Mouse (Mus musculus) urinary bladder, postnatal 14 days (tissue): ENCODE data around the gene Ltbp3.
A peak's percentile ranks its signal among the peaks of the same experiment; 100 is the strongest.
"Not testable (repeated sequence)": the region's sequence is repeated elsewhere in the genome, so short reads cannot be mapped to it uniquely, and the experiment has no call there.

Source experiments
- DNase-seq: peaks from one replicate; pipeline ENCODE4 v3.0.0; 2021; ENCODE audit warnings: low spot score

Gene Ltbp3

GRCm38 (mm10) chr19:5793917-5794770 is 53.4 kb downstream of the Ltbp3 start:
- DNase-seq: not testable (repeated sequence)

- no peak for DNase-seq
Observed at GRCm38 (mm10) chr19:5794771-5795576, 54.3 kb downstream of the Ltbp3 start.

GRCm38 (mm10) chr19:5795668-5796572 is 55.2 kb downstream of the Ltbp3 start:
- DNase-seq: no peak

GRCm38 (mm10) chr19:5796573-5797111 is 55.9 kb downstream of the Ltbp3 start:
- no peak for DNase-seq

DNA sequence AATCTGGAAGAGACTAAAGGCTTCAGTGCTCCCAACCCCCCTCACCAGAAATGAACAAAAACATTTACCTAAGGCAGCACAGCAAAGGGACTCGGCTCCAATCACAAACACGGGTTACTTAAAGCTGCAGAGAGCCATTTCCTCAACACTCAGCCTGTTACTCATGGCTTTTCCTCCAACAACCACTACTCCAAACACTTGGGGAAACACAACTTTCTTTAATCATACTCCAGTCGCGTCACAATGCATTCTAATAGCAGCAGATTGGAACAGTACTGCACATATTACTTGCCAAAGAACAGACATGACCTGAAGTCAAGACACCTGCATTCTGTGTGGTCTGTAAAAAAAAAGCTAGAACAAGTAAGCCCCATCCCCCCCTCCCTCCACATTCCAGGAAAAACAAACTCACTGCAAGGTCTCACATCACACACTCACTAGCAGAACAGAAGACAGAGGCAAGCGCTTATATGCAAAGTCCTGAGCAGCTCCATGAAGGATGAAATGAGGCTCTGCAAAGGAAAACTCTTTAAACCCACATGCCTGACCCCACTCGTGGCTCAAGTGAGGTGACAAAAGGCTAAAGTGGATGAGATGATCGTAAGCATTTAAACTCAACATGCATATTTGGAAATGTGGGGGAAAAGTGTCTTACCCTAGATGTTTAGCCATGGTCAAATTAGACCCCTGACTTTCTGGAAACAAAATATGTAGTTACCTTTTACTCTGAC is 56.8 kb downstream of the Ltbp3 start:
- DNase-seq: no peak

DNA sequence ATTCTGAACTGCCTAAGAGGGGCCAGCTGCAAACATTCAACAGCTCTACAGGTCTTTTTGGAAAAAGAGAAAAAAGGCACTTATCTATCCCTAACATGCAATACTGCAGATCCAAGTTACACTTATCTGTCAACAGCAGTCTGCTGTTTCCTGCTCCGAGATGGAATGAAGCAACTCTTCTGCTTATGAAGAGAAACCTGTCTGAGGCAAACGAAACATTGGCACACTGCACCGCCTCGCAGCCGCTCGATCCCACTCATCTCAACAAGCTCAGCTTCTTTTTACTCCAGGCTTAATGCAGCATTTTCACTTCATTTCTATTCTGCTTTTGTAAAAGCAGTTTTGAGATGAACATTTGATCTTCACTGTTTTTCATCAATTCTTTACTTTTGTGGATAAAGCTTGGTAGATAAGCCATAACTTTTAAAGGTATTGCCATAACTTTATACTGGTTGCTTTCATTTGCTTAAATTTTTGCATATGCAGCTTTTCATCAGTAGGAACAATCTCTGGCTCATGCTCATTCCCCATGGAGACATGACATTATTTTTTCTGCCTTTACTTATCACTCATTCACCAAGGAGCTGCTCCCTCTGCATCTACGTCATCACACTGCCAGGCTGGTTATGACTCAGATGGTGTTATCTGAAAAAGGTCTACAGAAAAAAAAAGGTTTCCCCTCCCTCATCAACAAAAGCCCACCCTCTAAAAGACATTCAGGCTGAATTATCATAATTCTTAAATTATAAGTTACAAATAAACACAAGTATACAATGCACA is 58.2 kb downstream of the Ltbp3 start:
- DNase-seq: no peak

- no peak for DNase-seq
Observed at GRCm38 (mm10) chr19:5799566-5800349, 59.1 kb downstream of the Ltbp3 start.

DNA sequence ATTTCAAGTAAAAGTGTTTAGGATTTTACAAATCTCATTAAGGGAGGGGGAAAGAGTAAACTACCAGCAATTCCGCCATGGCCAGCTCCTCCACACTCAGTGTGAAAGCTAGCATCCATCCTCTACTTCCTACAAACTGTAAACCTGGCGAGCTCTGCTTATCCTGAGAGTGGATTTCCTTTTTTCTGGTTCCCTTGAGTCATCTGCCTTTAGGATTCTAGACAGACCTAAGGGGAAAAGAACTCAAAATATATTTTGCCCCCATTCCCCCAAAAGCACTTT is 59.6 kb downstream of the Ltbp3 start:
- DNase-seq: no peak

DNA sequence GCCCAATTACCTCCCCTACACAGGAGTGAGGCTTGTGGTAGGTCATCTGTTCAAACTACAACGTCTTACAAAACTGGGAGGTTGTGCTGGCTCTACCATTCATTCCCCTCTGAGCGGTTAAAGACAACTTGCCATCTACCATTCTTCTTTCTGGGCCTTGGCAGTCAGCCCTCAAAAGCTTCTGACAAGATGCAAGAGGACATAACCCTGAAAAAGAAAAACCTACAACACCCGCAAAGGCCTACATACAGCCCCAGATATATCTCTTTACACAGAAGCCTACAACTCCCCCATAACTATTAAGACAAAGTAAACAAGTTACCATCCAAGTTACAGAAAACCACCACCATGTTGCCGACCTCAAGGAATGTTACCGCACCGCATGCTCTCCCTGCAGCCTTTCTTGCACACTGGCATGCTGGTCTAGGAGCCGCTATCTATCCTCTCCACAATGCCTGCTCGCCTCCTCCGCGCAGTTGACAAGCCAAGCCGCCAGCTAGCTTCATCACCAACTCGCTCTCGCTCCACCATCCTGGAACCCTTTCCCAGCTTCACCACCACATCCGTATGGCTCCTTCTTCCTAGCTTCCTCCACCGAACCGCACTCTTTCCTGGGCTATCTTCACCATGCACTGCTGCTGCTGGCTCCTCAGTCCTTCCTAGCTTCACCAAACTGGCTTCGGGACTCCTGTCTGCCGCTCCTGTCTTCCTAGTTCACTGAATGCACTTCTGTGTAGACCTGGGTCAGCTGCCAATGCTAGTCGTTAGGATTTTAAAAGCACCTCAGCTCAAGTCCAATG is 60.1 kb downstream of the Ltbp3 start:
- no peak for DNase-seq

DNA sequence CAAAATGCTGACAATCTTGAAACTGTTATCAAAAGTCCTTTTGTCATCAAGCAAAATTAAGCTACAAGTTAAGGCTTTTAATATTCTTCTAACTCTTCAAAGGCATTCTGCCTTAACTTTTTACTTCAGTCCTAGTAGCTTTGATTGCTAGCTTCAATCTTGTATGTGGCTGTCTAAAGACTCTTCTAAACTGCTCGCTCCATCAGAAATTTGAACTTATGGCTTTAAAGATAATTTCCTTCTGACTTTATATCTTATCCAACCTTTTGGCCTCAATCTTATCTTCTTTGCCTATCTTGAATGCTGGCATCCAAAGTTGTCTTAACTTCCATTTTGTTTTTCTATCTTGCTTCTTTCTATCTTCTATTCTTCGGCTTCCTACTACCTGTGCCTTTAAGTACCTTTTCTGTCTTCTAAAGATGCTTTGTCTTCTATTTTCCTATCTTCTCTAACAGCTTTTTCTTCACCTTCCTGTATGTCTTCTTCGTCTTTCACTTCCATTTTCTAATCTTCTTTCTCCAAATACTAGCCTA is 60.8 kb downstream of the Ltbp3 start:
- no peak for DNase-seq

DNA sequence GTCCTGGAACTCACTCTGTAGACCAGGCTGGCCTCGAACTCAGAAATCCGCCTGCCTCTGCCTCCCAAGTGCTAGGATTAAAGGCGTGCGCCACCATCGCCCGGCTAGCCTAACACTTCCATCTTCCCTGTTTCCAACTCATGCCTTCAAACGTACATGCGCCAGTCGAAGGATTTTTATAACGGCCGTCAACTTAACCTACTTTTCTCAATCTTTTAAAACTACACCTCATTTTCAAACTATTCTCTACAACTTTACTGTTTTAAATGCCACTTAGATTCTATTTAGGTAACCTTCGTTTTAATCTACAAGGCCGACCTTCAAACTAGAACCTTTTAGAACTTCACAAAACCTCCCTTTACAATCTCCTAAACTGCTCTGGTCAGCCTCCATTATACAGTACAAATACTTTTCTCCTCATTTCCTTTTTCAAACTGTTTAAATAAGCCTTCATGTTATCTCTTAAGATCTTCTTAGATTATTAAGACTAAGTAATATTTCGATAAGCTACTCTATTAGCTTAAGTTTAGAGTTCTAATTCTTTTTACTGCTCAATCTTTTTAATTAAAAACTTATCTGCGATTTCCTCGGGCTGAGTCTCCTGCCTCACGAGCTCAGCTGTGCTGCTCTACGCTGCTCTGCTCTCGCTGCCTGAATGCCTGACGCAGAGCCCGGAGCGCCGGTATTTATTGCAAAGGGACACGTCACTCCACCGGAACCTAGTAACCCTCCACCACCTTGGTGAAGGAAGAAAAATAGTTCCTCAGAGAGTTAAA is 61.5 kb downstream of the Ltbp3 start:
- peak; percentile 96 for DNase-seq

GRCm38 (mm10) chr19:5802787-5803040 is 62.0 kb downstream of the Ltbp3 start:
- DNase-seq: no peak

DNA sequence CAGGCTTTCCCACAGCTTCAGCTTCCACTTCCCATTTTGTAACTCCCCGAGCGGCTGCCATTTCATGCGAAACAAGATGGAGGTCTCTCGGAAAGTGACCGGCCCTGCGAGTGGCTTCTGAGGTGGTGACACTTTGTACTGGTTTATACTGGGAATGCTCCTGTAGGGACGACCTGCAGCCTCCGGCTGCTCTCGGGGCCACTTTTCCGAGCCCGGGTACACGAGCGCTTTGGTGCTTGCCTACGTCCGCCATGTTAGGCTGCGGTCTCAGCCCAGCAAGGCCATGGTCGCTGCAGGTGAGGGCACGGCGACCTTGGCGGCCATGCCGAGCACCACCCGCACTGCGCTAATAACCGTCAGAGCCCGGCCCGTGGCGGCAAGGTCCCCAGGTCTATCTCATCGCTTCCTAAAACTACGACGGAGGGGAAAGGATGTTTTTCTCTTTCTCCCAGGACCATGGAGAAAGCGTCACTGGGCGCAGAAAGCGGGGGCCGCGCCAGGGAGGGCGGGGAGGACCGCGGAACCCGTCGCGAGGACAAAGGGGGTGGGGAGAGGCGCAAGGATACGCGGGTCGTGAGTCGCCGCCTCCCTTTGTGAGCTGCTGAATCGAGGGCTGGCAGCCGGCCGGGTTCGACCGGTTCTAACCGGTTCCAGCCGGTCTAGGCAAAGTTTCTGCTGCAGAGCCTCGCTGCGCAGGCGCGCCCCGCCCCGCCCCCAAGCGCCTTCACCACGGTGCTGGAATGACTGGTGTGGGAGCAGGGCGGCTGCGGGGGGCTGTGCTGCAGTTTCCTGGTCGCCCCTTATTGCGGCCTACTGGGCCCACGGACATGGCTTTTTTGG is 62.6 kb downstream of the Ltbp3 start:
- peak; percentile 100 for DNase-seq

DNA sequence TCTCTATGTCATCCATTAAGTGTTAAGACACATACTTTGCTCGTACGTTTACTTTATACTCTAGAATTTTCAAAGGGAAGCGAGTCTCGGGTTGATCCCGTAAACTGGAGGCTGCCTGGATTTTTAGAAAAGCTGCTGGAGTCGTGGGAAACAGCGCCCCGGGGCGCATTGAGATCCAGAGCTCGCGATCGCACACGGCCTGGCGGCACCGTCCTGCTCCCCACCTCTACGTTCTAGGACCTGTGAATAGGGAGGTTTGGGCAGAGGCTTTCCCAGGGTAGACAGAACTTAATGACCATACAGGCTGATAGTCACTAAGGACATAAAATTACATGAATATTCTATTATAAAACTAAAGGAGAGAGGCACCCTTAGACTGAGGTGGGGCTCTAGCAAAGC is 63.2 kb downstream of the Ltbp3 start:
- DNase-seq: no peak

GRCm38 (mm10) chr19:5804371-5804899 is 63.7 kb downstream of the Ltbp3 start:
- no peak for DNase-seq

- DNase-seq: no peak
Observed at GRCm38 (mm10) chr19:5806051-5806808, 65.5 kb downstream of the Ltbp3 start.
